Mouse (Mus musculus) gastrocnemius, postnatal 4 days (tissue): Measurements from ENCODE around the gene Chst8. TPM values are rescaled to one million over a fixed set of nuclear protein-coding genes. Genes with fewer than 3 reads are reported as not detected.

Experiments used
- DNase-seq, 2 experiments: peaks; one replicate each; pipeline ENCODE4 v3.0.0; 2021 to 2022; ENCODE audit warnings: low spot score in 2 of 2, mixed read lengths in 2 of 2
- total RNA-seq, 2 experiments: library from RNA; stranded (reverse); gene quantifications; 2 replicates each; pipeline ENCODE4 v1.2.3; 2021

The Chst8 gene
- total RNA-seq, 2 experiments from 2014 or later: 0.83 to 1.3 TPM

- no peak for DNase-seq
Observed at GRCm38 (mm10) chr7:34753140-34753886, 59.2 kb downstream of the Chst8 start.

- DNase-seq: peak in 1 of 2 experiments; percentile 25
Observed at GRCm38 (mm10) chr7:34752151-34752762, 60.3 kb downstream of the Chst8 start.

GRCm38 (mm10) chr7:34750350-34750749, 62.2 kb downstream of the Chst8 start:
- DNase-seq: no peak

- DNase-seq: no peak
Observed at GRCm38 (mm10) chr7:34749753-34750152, 62.8 kb downstream of the Chst8 start.

GRCm38 (mm10) chr7:34748501-34748900, 64.0 kb downstream of the Chst8 start:
- DNase-seq: no peak

- no peak for DNase-seq
Observed at GRCm38 (mm10) chr7:34747661-34748060, 64.8 kb downstream of the Chst8 start.

GRCm38 (mm10) chr7:34746586-34746985, 65.9 kb downstream of the Chst8 start:
- no peak for DNase-seq

- no peak for DNase-seq
Observed at GRCm38 (mm10) chr7:34746165-34746564, 66.3 kb downstream of the Chst8 start.

- no peak for DNase-seq
Observed at GRCm38 (mm10) chr7:34745426-34745825, 67.1 kb downstream of the Chst8 start.

- no peak for DNase-seq
Observed at GRCm38 (mm10) chr7:34744994-34745393, 67.5 kb downstream of the Chst8 start.

- DNase-seq: no peak
Observed at GRCm38 (mm10) chr7:34743411-34744085, 69.0 kb downstream of the Chst8 start.

- DNase-seq: no peak
Observed at GRCm38 (mm10) chr7:34739371-34739770, 73.1 kb downstream of the Chst8 start.

GRCm38 (mm10) chr7:34737206-34737605, 75.3 kb downstream of the Chst8 start:
- DNase-seq: no peak

GRCm38 (mm10) chr7:34734348-34734747, 78.2 kb downstream of the Chst8 start:
- no peak for DNase-seq

- DNase-seq: no peak
Observed at GRCm38 (mm10) chr7:34728931-34729330, 83.6 kb downstream of the Chst8 start.

GRCm38 (mm10) chr7:34725206-34725605, 87.3 kb downstream of the Chst8 start:
- no peak for DNase-seq

- DNase-seq: no peak
Observed at GRCm38 (mm10) chr7:34722551-34723230, 89.8 kb downstream of the Chst8 start.

GRCm38 (mm10) chr7:34722151-34722550, 90.4 kb downstream of the Chst8 start:
- no peak for DNase-seq

- no peak for DNase-seq
Observed at GRCm38 (mm10) chr7:34721650-34722048, 90.9 kb downstream of the Chst8 start.

- no peak for DNase-seq
Observed at GRCm38 (mm10) chr7:34720882-34721649, 91.4 kb downstream of the Chst8 start.

GRCm38 (mm10) chr7:34719599-34719998, 92.9 kb downstream of the Chst8 start:
- peak; percentile 28 to 61 for DNase-seq
